Mouse (Mus musculus): ENCODE data around the gene Klkb1.

Klkb1 gene

DNA sequence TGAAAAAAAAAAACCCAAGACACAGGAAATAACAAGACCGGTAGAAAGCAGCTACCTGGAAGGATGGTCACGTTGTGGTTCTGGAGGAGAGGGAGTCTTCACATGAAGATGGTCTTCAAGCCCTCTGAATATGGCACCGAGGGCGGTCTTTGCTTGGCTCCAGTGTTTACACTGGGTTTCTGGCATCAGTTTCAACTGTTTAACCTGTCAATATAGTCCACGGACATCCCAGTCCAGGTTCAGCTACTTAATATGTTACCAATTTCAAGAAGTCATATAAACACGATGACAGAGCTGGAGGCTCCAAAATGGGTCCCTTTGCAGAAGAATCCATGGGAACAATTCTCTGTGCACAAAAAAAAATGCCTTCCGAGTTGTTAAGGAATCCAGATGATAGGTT lies at the start of gene Klkb1:
Klkb1 (minus strand) TSS at position 173 of the 400 bp plus-strand sequence.
- no peak for TF ChIP-seq GATA4 (IDR thresholded peaks at IDR 0.05; ENCODE audit: insufficient replicate concordance, low read length)

DNA sequence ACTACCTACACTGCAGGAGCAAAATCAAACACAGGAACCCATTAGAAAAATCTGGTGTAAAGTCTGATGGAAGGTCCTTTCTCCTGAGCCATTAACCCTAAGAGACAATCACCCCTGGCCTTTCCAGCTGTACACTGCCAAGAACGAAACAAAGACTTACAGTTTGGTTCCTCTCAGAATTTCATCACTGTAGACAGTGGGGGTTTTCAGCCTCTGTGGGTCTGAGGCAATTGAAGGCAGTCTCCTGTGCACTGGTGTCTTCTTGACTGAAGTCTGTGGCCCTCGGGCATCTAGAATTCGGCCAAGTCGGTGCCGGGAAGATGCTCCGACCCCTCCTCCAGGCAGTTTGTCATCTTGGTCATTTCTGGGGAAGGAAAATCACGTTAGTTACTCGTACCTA lies 49.6 kb upstream of the Klkb1 start:
- TF ChIP-seq GATA4 (IDR thresholded peaks at IDR 0.05; ENCODE audit: insufficient replicate concordance, low read length) = no peak

DNA sequence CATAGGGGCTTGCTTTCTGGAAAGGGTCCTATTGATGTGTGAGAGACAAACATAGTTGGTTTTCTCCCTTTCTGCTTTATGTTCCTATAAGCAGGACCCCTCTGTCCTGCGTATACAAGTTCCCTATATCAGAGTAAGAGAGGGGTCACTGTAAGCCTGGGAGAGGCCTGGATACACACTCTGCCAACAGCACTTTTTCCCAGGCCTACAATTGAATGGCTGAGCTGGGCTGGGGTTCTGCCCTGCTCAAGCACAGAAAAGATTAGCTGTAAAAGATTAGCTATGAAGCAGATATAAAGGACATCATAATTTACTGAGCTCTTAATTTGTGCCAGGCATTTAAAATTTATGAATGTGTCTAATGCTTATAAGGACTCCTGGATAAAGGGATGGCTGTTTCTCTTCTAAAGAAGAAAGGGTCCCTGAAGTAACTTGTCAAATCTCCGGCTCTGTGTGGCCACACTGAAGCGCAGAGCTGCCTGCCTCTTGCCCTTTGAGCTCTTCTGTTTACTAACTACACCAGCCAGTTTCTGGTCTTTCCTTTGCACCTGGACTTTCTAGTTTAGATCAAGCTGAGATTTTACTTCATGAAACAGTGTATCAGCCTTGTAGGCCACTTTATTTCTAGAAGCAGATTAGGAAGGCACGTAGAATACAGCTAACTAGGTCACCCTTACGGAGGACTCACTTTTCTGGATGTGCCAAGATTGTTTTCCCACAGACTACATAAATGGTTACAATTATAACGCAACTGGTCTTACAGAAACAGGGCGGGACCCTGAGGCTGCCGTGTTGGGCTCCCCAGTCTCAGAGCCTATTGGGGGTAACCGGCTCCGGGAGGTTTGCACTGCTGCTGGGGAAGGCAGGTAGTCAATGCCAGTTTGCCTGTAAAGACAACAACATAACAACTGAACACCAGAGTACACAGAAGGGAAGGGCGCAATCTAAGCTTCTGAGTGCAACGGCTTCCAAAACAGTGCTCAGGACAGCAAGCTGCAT lies 47.3 kb upstream of the Klkb1 start:
- no peak for TF ChIP-seq GATA4 (IDR thresholded peaks at IDR 0.05; ENCODE audit: insufficient replicate concordance, low read length)

DNA sequence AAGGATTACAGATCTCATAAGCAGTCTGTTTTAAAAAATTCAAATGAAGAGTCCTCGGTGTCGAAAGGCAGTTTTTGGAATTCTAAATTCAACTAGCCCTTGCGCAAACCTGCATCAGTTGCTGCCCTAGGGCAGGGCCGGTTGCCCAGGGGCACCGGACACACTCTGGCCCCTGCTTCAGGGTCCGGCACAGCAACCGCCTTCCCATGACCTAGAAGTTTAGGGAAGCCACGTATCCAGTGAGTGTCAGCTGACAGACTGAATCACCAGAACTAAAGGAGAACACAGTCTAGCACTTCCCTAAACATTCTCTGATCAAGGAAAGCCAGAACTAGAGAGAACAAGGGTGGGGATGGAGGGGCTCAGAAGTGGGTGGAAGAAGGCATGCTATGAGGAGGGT lies 38.8 kb upstream of the Klkb1 start:
- TF ChIP-seq GATA4 (IDR thresholded peaks at IDR 0.05; ENCODE audit: insufficient replicate concordance, low read length) = no peak

DNA sequence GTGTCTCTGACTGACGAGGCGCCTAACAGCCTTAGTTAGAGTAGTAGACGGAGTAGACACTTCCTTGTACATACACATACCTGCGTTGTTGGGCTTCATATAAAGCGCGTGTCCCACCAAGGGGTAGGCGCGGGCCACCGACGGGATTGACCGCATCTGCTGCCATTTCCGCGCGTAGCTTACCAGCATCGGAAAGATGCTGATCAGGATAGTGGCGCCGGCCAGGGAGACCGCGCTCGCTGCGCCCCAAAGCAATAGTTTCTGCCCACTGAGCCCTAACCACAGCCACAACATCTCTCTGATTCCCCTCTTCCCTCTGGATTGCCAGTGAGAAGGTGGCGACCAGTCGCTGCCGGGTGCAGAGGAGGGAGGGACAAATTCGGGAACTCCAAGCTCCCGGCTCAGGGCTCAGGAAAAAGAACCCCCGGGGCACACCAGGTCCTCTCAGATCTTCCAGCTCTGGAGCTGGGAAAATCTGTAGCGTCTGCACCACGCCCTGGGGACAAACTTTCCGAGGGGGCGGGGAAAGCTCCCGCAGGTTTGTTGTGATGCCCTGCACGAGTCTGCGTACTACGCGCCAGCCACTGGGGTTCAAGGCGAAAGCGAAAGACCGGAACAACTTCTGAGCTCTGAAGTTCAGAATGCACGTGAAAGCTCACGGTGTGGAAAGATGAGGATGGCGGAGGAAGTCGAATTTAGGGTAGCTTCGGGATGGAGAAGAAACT lies 38.2 kb upstream of the Klkb1 start, which contains the start of gene Cyp4v3:
Cyp4v3 (minus strand) TSS at position 532 of the 725 bp plus-strand sequence.
- no peak for TF ChIP-seq GATA4 (IDR thresholded peaks at IDR 0.05; ENCODE audit: insufficient replicate concordance, low read length)

DNA sequence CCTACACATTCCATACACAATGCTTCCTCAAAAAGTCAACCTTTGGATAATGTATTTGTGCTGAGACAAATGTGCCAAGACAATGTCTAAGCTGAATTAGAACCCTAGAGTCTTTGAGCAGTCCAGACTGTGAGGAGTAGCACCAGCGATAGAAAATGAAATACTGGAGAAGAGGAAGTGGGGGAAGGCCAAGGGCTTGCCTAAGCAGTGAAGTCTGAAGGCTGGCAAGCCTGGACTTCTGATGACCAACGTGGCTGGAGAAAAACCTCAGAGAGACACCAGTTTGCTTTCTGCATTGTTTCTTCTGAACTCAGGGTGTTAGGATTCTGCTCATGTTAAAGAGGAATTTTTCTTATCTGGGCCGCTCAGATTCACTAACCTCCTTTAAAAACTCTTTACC lies 36.2 kb upstream of the Klkb1 start:
- no peak for TF ChIP-seq GATA4 (IDR thresholded peaks at IDR 0.05; ENCODE audit: insufficient replicate concordance, low read length)

DNA sequence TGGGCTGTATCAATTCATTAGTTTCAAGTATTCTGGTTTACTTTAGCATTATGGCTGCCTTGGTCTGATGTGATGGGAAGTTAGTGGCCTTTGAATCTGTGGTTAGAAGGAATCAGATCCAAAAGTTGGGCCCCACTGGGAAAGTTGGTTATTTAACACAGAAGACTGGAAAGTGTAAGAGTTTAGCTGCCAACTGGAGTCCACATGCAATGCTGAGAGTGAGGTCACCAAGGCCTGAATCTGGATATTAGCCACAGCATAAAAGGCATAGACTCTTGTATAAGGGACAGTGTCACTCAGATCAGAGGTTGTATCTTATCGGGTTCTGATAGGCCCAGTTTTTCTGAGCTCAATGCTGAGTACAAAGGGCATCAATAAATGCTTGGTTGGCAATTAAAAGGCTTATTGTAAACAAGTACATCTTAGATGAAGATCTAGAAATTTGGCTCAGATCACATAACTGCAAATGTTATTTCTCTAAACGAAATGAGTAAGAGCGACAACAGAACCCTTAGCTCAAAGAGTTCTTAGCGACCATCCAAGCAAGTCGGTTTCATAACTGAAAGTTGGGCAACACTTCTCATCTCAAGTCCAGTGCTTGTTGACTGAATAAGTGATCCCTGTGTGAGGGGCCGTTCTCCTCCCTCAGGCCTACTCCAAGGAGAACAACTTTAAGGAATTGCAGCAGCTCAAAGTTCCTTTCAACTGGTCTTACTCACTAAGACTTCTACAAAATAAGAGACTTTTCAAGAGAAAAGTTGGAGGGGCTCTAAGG lies 34.7 kb upstream of the Klkb1 start:
- no peak; the same call in 1 of the 2 replicates for TF ChIP-seq GATA4 (IDR thresholded peaks at IDR 0.05; ENCODE audit: insufficient replicate concordance, low read length)

DNA sequence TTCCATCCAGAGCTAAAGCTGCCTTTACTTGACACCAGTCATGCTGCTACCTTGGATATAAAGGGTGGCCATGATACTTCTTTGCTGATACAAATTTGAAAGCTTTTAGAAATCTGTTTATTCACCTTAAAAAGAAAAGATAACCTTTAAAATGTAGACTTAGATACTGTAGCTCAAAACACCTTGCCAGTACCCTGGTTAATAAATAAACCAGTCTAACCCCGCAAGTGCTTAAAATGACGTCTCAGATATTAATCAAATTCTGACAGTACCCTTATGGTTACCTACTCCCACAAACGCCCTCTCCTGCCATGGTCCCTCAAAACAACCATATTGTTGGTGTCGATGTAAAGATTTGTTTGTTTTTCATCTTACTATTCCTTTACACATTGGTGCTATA lies 29.5 kb upstream of the Klkb1 start:
- no peak for TF ChIP-seq GATA4 (IDR thresholded peaks at IDR 0.05; ENCODE audit: insufficient replicate concordance, low read length)

DNA sequence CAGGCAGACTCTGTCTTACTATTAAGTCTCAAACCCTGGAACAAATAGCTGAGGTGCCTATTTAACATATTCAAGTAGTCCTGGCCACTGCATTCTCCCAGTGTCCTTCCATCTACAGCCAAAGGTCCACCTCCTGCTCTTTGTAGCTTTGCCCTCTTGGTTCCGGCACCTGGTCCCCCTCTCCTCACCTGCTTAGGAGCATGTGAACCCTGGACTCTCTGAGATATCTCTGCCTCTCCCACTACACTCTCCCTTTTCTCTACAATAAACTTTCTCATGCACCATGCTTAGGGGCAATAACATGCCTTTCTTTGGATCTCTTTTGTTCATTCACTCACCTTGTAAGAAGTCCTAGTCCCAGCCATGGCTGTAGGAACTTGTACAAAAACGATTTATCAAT lies 26.7 kb upstream of the Klkb1 start:
- no peak for TF ChIP-seq GATA4 (IDR thresholded peaks at IDR 0.05; ENCODE audit: insufficient replicate concordance, low read length)

DNA sequence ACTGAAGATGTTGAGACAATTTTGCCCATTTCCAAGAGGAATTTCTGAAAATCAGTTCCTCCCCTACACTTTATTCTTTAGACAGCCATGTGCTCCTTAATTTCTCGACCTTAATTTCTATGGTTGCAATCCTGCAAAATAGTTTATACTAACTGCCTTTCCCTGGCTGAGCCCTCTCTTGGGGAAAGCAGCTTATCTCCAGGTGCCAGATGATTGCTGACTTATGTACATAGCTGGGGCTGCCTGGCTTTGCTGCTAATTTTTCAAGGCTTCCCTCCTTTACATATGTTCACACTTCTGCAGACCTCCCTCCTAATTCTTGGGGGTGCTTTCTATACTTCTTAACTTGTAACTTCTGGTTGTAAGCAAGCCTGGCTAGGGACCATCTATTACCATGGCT lies 26.3 kb upstream of the Klkb1 start:
- no peak for TF ChIP-seq GATA4 (IDR thresholded peaks at IDR 0.05; ENCODE audit: insufficient replicate concordance, low read length)

DNA sequence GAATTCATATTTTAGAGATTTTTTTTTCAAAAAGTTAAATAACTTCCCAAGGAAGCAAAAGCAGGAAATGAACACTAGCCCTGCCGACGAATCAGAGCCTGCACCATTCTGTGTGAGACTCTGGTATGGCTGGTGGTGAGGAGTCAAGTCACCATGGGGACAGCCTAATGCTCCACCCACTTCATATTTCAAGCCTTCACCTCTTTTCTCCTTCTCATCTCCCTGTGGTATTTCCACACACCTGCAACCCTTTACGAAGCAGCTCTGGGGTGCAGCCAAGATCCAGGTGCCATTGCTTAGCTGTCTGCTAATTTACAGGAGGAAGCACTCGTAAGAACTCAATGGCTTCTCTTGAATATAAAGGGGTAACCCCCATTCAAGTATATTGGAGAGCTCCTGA lies 16.3 kb upstream of the Klkb1 start:
- TF ChIP-seq GATA4 (IDR thresholded peaks at IDR 0.05; ENCODE audit: insufficient replicate concordance, low read length) = no peak

DNA sequence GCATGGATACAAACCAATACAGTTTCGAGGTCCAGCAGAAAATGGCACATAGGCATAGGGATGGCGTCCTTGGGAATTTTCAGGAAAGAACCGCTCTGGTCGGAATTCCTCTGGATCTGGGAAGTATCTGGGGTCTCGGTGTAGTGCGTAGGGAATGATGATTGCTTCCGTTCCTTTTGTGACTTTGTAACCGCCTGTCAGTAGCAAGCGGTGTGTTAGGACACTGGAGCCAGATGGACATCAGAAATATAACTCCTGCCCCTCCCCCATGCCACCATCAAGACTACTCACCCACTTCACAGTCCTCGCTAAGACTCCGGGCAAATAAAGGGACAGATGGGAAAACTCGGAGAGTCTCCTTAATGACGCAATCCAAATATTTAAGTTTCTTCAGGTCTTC lies 13.7 kb upstream of the Klkb1 start, which contains the start of gene Gm45753:
Gm45753 (minus strand) TSS at position 101 of the 400 bp plus-strand sequence.
- TF ChIP-seq GATA4 (IDR thresholded peaks at IDR 0.05; ENCODE audit: insufficient replicate concordance, low read length) = no peak

DNA sequence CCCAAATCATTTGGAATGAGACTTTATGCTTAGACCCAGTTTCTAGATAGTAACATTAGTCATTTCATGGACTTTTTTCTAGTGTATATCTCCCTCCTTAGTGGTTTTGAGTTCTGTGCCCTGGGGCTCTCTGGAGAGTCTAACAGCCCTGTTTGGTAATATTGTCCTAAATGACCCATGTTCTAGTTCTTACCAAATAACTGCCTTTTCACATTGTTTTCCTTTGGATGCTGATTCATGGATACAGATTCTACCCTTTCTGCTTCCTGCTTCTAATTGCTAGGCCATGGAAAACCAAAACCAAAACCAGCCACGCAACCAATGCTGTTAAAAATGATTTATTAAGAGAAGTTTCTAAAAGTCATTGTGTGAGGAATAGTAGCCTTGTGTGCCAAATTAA lies 10.8 kb upstream of the Klkb1 start:
- TF ChIP-seq GATA4 (IDR thresholded peaks at IDR 0.05; ENCODE audit: insufficient replicate concordance, low read length) = no peak

DNA sequence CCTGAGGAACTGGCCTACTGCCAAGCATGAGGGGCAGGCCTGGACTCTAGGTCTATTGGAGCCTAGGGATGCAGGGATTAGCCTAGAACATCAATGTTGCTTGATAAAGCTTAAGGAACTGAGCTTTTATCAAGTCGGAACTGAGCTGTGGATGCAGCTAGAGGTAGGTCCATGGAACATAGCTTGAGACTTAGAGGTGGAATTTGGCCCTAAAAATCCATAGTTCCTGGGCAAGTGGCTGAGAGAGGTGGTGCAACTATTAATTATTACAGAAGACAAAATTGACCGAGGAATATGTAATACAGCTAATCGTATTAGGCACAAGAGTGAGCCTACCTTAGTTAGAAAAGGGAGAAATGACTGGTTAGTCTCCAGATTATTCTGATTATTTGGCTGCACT lies 9.7 kb upstream of the Klkb1 start:
- no peak for TF ChIP-seq GATA4 (IDR thresholded peaks at IDR 0.05; ENCODE audit: insufficient replicate concordance, low read length)

DNA sequence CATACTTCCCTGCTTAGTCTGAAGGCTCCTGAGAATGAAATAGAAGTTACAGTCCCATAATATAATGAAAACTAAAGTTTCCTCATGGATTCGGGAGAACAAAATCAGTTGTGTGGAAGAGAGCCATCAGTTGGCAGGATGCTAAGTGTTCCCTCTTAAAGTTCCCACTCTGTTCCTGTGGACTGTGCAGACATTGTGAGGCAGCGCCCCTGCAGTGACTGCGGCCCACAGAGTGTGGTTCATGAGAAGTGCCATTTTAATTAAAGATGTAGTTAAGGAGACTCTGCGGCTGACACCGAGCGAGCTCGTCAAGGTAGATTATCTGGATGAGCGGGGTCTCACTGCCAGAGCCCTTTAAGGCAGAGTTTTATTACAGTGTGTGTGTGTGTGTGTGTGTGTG lies 7.7 kb upstream of the Klkb1 start:
- TF ChIP-seq GATA4 (IDR thresholded peaks at IDR 0.05; ENCODE audit: insufficient replicate concordance, low read length) = no peak

Data from liver, adult (tissue).